Mouse (Mus musculus) retina, embryonic 14.5 days (tissue): ENCODE measurements at regions not wholly inside any gene's neighbourhood (a gene's known extent, or its start where the extent isn't known, plus 50 kb on each side); places are given as distances from the start of the nearest gene placed in this dataset.

Experiments used
- DNase-seq: peaks from one replicate; pipeline ENCODE4 v3.0.0-alpha.2; 2015; ENCODE audit warnings: low spot score

GRCm38 (mm10) chr3:120123155-120123554 is 338.9 kb upstream of the Ptbp2 start:
- no peak for DNase-seq

DNA sequence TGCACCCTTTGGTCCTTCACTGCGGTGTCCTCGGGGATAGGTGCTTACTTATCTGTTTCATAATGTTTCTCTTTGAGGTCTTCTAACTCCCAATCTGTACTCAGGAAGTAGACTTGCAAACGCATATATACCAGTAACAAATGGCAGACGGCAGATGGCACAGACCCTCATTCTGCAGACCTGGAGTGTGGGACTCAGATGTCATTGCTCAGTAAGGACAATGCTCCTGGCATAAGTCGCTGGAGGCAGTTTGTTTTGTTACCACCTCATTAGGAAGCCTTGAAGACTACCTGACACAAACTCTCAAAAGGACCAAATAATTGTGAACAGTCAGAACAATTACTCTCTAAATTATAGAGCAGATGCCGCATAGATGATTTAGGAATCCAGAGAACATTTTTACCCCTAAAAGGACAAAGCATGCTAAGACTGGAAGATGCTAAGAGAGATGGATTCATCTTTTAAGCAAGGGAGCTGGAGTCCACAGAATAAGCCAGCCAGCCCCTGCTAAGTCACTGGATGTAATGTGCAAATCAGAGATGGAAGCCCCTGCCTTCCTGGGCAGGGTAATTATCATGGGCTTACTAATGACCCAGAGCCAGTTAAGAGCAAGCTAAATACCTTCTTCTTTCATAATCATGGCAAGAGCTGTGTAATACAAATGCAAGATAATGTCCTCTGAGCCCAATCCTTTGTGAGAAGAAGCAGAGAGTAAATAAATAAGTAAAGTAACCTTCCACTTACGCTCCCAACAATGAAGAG is 299.1 kb upstream of the Ptbp2 start:
- peak; percentile 32 for DNase-seq

GRCm38 (mm10) chr3:120073528-120073927 is 289.3 kb upstream of the Ptbp2 start:
- DNase-seq, result no peak

DNA sequence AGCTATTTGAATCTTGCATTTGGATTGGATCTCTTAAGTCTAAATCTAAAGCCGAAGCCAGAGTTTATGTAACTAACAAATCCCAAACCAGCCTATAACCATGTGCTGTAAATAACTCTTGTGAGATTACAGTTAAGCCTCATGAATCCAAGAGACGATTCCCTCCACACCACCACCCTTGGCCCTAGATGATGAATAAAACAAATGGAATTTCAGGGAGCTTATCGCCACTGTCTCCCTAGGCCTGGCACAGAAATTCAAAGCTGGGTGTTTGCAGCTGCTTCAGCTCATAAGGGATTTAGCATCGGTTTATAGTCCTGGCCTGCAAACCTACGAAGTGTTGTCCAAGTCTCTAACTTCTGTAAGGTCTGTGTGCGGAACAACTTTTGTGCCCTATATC is 281.4 kb upstream of the Ptbp2 start:
- DNase-seq, result no peak

DNA sequence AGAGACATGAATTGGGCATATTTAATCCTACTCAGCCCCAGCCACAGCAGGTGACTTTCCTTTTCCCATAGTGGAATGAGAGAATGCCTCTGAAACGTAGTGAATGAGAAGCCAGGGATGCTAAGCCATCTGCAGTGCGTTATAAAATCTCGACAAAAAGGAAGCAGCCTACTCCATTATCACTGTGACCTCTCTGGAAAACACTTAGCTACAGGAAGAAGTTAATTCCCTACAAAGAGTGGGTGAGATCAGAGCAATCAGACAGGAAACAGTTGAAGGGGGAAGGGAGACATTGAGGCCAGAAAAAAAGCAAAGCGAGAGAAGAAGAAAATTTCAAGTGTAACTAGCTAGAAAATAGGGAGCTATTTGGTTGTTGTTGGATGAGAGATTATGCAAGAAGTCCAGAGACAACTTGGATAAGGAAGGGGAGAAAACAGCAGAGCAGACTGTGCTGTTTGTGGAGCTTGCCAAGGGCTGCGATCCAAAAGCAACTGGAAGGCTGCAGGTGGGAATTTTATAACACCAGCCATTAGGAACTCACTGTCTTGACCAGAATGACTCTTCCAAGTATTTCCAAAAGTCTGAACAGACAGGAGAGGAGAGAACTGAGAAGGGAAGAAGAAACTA is 280.7 kb upstream of the Ptbp2 start:
- no peak for DNase-seq

- no peak for DNase-seq
Measured at GRCm38 (mm10) chr3:120062264-120062663, 278.0 kb upstream of the Ptbp2 start.

DNA sequence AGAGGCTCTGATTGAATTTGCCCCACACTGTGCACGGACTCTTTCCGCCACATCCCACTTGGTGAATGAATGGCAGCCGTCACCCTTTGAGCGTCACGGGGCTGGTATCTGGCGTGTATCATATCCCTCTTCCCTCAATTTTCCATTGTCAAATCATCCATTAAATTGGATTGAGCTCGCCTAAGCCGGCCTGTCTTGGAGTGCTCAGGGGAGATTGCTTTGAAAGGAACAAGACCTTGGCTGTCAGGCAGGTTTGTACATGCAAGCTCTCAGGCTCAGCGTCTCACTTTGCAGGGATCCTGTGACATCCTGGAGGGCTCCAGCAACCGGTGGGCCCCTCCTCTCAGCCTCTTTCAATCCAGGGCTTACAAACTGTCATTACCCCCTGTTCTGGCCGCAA is 275.7 kb upstream of the Ptbp2 start:
- DNase-seq, result peak; percentile 55

DNA sequence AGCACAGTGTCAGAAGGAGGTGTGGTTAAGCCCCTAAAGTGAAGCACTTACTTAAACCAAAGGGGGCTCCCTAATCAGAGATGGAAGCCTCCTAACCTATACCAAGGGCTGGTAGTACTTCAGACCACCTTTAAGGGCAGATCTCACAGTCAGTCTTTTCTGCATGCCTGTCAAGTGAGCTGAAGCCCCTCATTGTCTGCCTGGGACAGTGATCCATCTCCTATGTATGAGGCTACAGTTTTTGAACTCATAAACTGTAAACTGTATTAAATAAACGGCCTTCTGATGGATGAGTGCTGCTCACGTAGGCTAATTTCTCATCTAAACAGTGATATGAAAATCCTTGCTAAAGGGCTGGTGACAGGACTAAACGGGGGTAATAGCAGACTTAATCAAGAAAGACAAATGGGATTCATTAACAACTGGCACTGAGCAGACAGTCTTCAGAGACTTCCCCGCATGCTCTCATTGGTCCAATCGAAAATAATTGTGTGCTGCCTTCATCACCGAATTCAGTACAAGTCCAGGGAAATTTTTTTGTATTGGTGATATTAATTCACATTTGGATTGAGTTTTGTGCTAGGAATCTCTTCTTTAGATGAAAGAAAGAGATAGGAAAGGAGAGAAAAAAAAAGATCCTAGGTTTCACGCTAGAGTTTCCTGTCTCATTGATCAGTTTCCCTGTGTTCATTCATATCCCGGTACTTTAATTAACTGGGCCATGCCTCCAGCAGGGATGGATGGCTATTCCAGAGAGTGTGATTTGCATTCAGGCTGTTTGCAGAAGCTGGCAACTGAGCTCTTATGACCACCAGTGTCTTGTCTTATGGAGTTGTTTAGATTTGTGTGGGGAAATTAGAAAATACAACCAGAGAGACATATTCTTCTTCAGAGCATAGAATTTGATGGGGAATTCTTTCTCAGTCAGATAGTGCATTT is 271.2 kb upstream of the Ptbp2 start:
- peak; percentile 21 for DNase-seq

DNA sequence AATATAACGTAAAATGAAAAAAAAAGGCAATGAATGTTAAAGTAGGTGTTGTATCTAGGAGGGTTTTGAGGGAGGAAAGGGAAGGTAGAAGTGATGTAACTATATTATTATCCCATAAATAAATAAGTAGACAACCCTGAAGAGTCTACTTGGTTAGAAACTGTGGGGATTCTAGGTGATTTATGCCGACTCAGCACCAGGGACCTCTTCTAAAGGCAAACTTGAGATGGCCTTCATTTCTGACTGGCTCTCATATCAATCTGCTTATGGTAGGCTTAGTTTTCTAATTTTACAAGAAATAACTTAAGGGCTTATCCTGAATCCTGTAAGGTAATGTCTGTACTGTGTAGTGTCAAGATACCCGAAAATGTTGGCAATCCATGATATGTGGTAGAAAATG is 263.0 kb upstream of the Ptbp2 start:
- DNase-seq, result no peak

GRCm38 (mm10) chr3:120037526-120037925 is 253.3 kb upstream of the Ptbp2 start:
- DNase-seq, result no peak

- DNase-seq, result no peak
Measured at GRCm38 (mm10) chr3:120019826-120020683, 235.8 kb upstream of the Ptbp2 start.

DNA sequence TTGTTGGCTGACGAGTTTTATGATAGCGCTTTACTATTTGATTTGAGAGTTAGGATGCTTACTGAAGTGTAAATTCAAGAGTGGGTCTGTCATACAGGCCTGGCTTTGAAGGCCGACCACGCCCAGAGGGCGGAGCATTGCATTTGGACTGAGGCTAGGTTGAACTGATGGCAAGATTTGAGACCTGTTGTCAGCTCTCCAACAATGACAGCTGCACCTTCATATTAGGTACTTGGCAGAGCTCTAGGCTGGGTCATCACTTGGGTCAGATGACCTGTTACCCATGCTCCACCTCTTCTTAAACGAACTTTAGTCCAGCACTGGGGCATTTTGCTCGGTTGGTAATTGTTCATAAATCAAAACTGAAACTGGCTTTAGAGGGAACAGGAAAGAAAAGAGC is 231.1 kb upstream of the Ptbp2 start:
- DNase-seq, result no peak

- no peak for DNase-seq
Measured at GRCm38 (mm10) chr3:120011861-120012260, 227.6 kb upstream of the Ptbp2 start.

DNA sequence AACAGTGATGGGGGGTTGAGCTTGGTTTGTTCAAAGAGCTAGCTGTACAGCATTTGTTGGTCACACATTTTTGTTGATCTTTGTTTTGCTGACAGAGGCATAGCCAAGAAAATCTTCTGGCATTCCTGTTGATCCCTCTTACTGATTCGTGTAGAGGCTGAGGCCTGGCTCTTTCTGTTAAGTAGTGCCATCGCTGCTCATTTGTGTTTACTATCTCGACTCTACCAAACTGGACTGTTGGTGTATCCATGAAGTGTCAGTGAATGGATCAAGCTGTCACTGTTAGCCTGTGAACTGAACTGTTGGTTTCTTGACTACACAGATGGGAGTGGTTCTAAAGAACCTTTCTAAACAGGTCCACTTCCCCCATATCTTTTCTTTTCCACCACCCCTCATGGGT is 223.8 kb upstream of the Ptbp2 start:
- DNase-seq, result no peak

DNA sequence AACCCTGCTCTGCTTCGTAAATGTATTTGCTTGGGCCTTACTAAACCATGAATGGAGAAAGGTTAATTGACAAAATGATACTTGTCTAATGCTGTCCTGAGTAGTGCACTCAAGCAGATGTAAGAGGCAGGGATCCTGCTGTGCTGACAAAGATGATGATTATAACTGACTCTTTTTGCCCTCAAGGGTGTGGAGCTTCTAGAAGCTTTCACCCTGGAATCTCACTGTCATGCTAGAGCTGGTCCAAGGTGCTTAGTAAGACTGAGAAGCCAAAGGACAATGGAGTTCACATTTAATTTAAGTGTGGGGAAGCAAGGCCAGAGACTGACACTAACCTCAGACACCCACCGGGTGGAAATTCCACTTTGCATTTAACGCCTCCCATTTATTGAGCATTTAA is 220.3 kb upstream of the Ptbp2 start:
- peak; percentile 52 for DNase-seq

- no peak for DNase-seq
Measured at GRCm38 (mm10) chr3:120000281-120000680, 216.0 kb upstream of the Ptbp2 start.

DNA sequence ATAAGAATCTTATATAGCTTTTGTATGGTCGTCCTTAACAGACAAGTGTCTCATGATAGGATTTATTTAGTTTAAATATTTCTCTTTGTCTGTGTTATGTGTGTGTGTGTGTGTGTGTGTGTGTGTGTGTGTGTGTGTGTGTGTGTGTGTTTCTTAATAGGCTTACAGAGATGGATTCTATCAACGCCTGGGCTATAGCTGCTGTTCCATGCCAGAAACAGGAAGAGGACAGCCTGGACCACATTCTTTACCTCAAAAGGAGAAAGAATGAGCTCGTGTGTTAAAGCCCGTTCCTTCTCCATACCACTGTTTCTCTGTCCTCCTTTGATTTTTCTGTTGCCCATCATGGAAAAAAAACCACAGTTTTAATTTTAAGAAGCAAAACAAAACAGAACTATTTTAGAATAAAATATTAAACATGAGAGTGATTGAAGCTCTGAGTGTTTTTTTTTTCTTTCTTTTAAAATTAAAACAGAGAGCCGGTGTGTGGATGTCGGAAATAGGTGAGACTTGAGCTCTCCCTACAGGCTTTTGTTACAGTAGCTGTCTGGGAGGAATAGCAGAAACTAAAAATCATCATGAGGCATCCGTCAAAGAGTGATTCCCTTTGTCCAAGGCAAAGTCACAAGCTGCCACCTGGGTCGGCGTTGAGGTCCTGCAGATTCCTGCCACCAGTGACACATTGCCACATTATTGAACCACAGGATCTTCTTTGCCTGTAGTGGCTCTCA is 212.2 kb upstream of the Ptbp2 start:
- no peak for DNase-seq

- no peak for DNase-seq
Measured at GRCm38 (mm10) chr3:119995781-119996180, 211.5 kb upstream of the Ptbp2 start.

- DNase-seq, result no peak
Measured at GRCm38 (mm10) chr3:119987245-119987852, 203.1 kb upstream of the Ptbp2 start.

DNA sequence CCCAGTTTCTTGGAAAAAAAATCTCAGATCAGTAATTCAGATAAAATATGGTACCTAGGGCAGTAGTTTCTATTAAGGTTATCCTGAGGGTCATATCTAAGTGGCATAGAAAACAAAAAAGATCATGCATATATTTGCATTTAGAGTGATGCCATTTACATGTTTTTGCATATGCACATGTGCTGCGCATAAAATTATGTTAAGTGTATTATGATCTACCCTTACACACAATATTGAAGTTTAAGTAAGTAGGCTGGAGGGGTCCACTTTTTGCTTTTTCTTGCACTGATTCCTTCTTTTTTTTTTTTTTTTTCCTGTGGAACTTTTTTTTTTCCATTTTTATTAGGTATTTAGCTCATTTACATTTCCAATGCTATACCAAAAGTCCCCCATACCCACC is 193.1 kb upstream of the Ptbp2 start:
- DNase-seq, result no peak

- no peak for DNase-seq
Measured at GRCm38 (mm10) chr3:119976363-119976762, 192.1 kb upstream of the Ptbp2 start.
